Mouse (Mus musculus): ENCODE data around the gene Taf15.

The Taf15 gene

DNA sequence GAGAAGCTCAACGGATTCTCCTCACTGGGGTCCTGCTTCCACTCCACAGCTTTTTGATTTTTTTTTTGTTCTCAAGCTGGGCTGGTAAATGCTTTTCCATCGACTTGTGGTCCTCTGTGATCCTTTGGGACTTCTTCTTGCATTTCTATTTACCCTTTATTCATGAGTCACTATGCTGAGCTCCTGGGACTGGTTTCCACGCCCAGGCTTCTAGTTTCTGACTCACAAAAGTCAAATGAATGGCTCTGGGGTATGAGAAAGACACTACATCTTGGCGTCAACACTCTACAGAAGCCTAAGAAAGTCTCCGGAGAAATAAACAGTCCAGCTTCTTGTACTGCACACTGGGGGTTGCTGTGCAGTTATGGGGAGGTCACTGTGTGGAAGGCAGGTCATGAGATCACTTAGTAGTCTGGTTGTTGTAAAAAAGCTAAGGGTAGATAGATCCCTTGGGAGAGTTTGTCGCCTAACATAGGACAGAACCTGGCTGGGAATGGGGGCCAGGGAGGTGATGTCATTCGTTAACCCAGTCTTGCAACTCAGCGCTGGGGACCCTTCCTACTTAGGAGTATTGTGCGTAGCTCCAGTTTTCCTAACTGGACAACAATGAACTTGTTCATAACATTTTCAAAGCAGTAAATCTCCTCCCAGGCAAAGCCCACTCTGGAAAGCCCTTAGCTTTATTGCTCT is 14.8 kb upstream of the Taf15 start:
- DNase-seq, result no peak

DNA sequence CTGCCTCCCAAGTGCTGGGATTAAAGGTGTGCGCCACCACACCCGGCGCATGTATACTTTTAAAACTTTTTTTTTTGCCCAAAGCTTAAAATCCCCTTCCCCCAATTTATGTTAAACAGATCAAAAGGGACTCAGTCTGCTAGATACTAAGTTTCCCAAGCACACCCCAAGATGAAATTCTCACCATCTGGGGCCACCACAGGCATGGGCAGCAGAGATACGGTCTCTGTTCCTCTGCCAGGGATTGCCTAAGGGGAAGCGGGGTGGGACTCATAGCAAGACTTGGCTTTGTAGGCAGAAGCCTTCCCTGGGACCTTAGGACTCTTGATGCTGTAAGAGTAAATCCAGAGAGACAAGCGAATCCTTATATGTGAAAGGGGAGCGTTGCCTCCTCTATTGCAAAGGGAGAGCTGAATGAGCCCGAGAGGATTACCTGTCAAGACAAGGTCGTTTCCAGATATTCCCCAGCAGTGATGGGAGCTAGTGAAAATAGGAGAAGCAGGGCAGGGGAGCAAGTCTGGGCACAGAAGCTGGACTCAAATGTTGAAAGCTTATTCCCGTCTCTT is 11.3 kb upstream of the Taf15 start:
- DNase-seq, result no peak

GRCm38 (mm10) chr11:83462711-83463244 is 10.1 kb upstream of the Taf15 start, which contains the start of gene Mmp28:
Mmp28 (minus strand) TSS chr11:83463071.
- peak; percentile 32 for DNase-seq

DNA sequence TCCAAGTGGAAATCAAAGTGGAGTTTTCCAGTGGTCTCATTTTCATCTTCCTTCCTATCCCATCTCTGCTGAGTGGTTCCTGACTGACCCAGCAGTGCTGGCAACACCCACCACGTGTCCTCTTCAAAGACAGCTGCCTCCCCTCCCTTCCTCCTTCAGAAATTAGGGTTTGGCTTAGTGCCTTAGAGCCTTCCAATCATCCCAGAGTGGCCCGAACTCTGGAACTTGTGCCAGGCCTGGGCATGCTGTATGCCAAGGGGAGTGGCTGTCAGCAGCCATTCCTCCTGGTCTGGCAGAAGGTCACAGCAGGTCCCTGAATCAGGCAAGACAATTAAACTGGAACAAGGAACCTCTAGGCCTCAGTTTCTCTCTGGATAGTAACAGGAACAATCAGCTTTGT is 6.9 kb upstream of the Taf15 start:
- no peak for DNase-seq

GRCm38 (mm10) chr11:83467120-83467652 is 5.7 kb upstream of the Taf15 start:
- DNase-seq, result no peak

DNA sequence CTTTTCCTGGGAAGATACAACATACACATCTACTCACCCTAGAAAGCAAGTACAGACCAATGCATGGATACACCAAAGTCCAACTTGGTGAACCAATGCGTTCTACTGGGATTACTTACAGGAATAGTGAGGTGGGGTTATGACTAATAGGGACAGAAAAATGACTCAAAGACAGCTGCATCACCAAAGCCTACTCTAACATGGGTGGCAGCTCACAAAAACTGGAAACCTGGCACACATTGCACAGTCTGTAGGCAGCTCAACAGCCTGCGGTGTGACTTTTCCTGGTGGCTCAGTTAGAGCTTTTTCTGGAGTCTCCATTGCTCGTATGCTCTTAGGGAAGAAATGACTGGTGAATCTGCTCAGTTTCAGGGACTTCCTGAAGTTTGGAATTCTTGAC is 4.1 kb upstream of the Taf15 start:
- no peak for DNase-seq

- DNase-seq, result no peak
These were observed 1.1 kb upstream of the Taf15 start for GRCm38 (mm10) chr11:83471766-83472165.

- peak; percentile 55 for DNase-seq
These were observed 540 bp downstream of the Taf15 start for GRCm38 (mm10) chr11:83473235-83474016.

- no peak for DNase-seq
These were observed 18.6 kb downstream of the Taf15 start for GRCm38 (mm10) chr11:83491488-83491887.

DNA sequence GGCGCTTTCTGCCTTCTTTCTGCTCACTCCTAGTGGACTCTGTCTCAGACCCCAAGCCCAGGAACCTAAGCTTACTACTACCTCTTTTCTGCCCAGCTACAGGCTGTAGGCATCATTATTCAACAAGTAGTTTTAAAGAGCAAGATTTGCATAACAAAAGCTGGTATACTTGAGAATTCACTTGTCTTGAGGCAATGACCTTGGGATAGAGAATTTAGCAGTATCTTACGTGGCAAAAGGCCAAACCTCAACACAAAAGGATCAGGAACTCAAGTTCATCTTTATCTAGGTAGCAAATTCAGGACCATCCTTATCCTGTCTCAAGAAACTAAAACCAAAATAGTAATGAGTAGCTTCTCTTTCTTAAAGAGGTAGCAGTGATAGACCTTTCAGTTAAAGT is 22.7 kb downstream of the Taf15 start:
- DNase-seq, result no peak

GRCm38 (mm10) chr11:83504308-83504707 is 31.4 kb downstream of the Taf15 start:
- DNase-seq, result no peak

DNA sequence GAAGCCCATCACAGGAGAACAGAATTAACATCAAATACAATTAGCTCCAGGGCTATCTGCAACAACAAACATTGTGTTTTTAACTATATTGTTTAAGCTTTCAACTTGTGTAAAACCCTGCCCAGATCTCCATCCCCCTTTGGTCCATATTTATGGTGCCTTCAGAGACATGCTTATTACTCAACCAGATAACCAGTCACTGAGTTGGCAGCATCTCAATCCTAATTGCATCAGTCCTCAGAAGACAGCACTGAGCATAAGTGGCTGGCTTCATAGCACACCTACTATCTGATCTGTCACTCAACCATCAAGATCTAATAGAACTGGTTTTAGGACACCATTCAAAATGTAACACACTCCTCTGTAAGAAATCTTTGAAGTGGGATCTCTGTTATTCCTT is 36.6 kb downstream of the Taf15 start:
- DNase-seq, result no peak

GRCm38 (mm10) chr11:83517153-83517552 is 44.3 kb downstream of the Taf15 start:
- DNase-seq, result no peak

GRCm38 (mm10) chr11:83518371-83518770 is 45.5 kb downstream of the Taf15 start:
- no peak for DNase-seq

- DNase-seq, result no peak
These were observed 49.2 kb downstream of the Taf15 start, which contains the start of gene Heatr9 for GRCm38 (mm10) chr11:83522075-83522474. Heatr9 (minus strand) TSS chr11:83522175.

- no peak for DNase-seq
These were observed 56.1 kb downstream of the Taf15 start for GRCm38 (mm10) chr11:83529024-83529423.

DNA sequence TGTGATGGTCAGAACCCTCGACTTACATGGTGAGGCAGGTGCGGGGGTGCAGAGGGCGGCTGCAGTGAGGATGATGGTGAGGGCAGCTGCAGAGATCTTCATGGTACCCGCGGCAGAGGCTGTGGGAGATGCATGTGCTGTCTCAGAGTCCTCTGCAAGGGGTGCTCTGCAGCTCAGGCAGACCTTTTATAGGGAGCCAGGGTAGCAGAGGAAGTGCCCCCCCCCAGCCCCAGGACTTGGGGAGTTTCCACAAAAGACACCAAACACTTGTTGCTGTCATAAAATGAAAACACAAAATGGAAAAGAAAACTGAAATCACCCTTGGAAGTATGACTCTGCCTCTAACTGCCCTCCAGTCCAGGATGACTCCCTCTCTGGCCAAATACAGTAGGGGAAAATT is 57.5 kb downstream of the Taf15 start, which contains the start of gene Ccl5:
Gene Ccl5, minus strand, starts transcription at position 159 of the 400 bp plus-strand sequence.
- DNase-seq, result no peak

DNA sequence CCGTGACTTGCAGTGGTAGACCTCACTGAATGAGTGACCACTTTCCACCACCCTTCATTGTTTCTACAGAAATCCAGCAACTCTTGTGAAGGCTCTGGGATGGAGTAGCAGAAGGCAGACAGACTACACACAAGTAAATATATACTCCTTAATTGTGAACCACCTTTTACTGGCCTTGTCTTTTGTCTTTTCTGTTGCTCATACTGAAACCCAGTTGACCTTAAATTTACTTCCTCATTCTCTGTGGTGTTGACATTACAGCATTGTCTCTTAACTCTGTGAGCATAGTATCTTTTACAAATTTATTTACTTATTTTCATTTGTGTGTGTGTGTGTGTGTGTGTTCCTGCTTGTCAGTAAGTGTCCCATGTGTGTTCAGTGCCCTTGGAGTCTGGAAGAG is 60.3 kb downstream of the Taf15 start:
- no peak for DNase-seq

DNA sequence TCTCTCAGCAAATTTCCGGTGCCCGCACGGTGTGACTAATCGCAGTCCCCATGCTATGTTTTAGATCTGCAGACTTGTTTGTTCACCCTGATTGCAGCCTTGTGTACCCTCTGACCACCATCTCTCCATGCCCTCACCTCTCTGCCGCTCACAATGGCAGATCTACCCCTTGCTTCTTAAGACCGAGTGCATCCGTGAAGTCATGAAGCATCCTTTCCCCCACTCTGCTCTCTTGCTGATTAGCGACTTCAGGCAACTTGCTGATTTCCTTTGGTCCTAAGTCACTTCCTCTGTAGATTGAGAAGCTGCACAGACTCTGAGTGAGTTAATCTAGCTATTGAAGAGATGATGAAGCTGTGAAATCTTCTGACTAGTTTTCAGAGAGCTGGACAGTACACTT is 61.3 kb downstream of the Taf15 start:
- DNase-seq, result no peak

DNA sequence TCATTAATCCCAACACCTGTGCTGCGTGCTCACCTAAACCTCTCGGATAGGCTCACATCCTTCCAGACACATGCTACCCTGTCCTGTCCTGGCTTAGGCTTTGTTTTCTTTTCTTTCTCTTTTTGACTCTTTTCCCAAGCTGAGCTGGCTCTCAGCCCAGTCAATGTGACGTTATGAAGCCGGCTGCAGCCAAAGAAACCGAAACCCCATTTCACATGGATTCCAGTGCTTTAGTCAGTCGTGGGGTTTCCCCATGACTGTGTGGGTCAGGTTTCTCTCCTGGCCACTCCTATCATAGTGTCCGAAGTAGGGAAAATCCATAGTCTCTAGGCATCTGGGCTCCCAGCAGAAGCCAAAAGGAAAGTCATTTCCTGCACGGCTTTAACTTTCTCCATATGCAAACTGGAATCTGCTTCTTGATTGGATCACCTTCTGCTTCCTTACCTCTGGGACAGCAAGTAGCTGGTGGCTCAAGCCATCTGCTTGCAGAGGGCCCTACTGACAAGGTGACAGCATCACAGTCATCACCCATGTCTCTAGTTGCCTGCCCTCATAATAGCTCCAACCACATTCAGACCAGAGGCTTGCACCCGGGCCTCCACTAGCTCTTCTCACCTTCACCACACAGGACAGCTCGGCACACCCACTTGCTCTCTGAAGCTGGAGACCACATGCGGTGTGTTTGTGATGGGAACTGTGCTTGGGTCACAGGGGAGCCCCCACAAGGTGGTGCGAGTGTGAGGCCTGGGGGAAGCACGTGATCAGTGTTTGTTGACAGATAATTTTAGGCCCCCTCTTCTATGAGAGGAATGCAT is 61.9 kb downstream of the Taf15 start:
- DNase-seq, result peak; percentile 19

GRCm38 (mm10) chr11:83536831-83537230 is 63.9 kb downstream of the Taf15 start:
- no peak for DNase-seq

GRCm38 (mm10) chr11:83538705-83539314 is 65.9 kb downstream of the Taf15 start:
- no peak for DNase-seq
